Mouse (Mus musculus) heart, postnatal 0 days (tissue): ENCODE results near the gene Gm11444. TPM values are rescaled to one million over a fixed set of nuclear protein-coding genes. Genes with fewer than 3 reads are reported as not detected.

ENCODE experiments used
- ATAC-seq: fragments of 200-750 bp; cut with Nextera tagmentation; 2 replicates; pipeline ENCODE4 v1.8.0; 2017; ENCODE audit warnings: low read depth, moderate number of reproducible peaks, moderate library complexity; ENCODE audit not compliant: insufficient read depth
- DNase-seq: peaks from one replicate; pipeline ENCODE4 v3.0.0-alpha.2; 2016; ENCODE audit warnings: low spot score
- H3K27ac ChIP-seq: fragments of 300-500 bp; sonication (generic); 2 replicates; pipeline ENCODE4 v1.5.1; 2014; ENCODE audit warnings: low read depth, mild to moderate bottlenecking
- H3K27me3 ChIP-seq: fragments of 300-500 bp; sonication (generic); 2 replicates; pipeline ENCODE4 v1.6.1; 2014; ENCODE audit warnings: low read length, mixed read lengths; ENCODE audit not compliant: control insufficient read depth, insufficient read depth
- H3K36me3 ChIP-seq: fragments of 300-500 bp; sonication (generic); replicated peaks from 2 replicates; pipeline ENCODE4 v1.6.1; 2014; ENCODE audit warnings: low read length, mixed read lengths; ENCODE audit not compliant: control insufficient read depth, insufficient read depth
- H3K4me1 ChIP-seq: fragments of 300-500 bp; sonication (generic); 2 replicates; pipeline ENCODE4 v1.6.1; 2014; ENCODE audit warnings: antibody characterized with exemption; ENCODE audit not compliant: control insufficient read depth, insufficient read depth
- H3K4me2 ChIP-seq: fragments of 300-500 bp; sonication (generic); 2 replicates; pipeline ENCODE4 v1.6.1; 2014; ENCODE audit warnings: low read depth, mild to moderate bottlenecking, low read length, moderate library complexity
- H3K4me3 ChIP-seq: fragments of 300-500 bp; sonication (generic); 2 replicates; pipeline ENCODE4 v1.5.1; 2014; ENCODE audit warnings: low read depth, low read length
- H3K9ac ChIP-seq: fragments of 300-500 bp; sonication (generic); replicated peaks from 2 replicates; pipeline ENCODE4 v1.6.1; 2014; ENCODE audit warnings: low read depth, low read length, mixed read lengths
- H3K9me3 ChIP-seq: fragments of 300-500 bp; sonication (generic); replicated peaks from 2 replicates; pipeline ENCODE4 v1.6.1; 2016; ENCODE audit warnings: low read length; ENCODE audit not compliant: control insufficient read depth
- CTCF ChIP-seq: IDR thresholded peaks from 2 replicates; pipeline ENCODE4 v1.5.1; 2016; ENCODE audit warnings: antibody characterized with exemption, control low read depth, low read depth
- EP300 ChIP-seq: IDR thresholded peaks from 2 replicates; pipeline ENCODE4 v1.6.1; 2016; ENCODE audit warnings: antibody characterized with exemption, low read depth
- WGBS: fragments of 180-500 bp; shearing (Covaris S2); extraction: QIAGEN DNeasy Blood & Tissue Kit; methylation state at CpG from one replicate; pipeline ENCODE4 v1.1.7; 2014; 5-methylcytosine and 5-hydroxymethylcytosine counted together
- polyA plus RNA-seq: library from polyadenylated mRNA; unstranded; fragments of >200 nt; fragmentation: Nextera tagmentation; extraction: Ambion mirVana; gene quantifications from 2 replicates; pipeline ENCODE4 v1.2.1, GENCODE M21; 2015
- total RNA-seq: library from RNA; depleted of rRNA; stranded (reverse); fragments of >200 nt; gene quantifications from 2 replicates; pipeline ENCODE4 v1.2.3, GENCODE M21; 2014; ENCODE audit warnings: low replicate concordance

Gm11444 gene
- total and polyA plus RNA-seq, 2 experiments from 2014 or later, result not detected

GRCm38 (mm10) chr11:85889056-85889729 is 39.1 kb upstream of the Gm11444 start:
- Histone ChIP-seq H3K36me3 (no peaks in the 10 kb centered on the region), H3K4me3 (no peak overlapping the region), H3K27me3 (peaks cover 99% of the 10 kb centered on the region), H3K27ac (no peak overlapping the region), H3K4me1 (no peaks in the 10 kb centered on the region), H3K9me3 (no peaks in the 10 kb centered on the region), H3K9ac (no peak overlapping the region), H3K4me2 (no peak overlapping the region)
- TF ChIP-seq CTCF (no peak), EP300 (no peak)
- DNase-seq, result no peak
- no peak for ATAC-seq
- 50% methylated on average over 8 of the region's 8 CpGs for WGBS

DNA sequence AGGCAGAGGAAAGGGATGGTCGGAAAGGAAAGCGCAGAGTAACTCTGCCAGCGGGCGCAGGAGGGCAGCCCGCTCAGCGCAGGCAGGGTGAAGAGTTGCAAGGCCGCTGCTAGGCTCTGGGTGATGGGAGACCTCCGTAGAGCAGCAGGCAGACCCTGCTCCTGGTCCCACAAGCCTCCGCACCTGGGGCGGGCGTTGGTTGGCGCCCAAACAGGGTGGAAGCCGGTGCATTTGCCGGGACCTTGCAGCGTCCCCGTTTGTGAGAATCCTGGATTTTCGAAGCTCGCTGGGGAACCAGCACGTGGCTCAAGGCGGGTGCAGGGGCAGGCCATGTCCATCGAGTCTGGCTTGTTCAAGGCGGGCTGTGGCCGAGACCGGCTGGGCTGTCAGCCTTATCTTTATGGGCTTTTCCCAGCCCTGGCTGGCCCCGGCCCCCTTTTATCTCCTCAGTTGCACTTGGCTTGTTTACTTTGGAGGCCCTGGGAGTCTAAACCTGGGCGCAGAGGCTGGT is 38.4 kb upstream of the Gm11444 start:
- Histone ChIP-seq H3K27ac (no peak overlapping the region), H3K9ac (no peak overlapping the region), H3K27me3 (peaks cover 96% of the 10 kb centered on the region)

DNA sequence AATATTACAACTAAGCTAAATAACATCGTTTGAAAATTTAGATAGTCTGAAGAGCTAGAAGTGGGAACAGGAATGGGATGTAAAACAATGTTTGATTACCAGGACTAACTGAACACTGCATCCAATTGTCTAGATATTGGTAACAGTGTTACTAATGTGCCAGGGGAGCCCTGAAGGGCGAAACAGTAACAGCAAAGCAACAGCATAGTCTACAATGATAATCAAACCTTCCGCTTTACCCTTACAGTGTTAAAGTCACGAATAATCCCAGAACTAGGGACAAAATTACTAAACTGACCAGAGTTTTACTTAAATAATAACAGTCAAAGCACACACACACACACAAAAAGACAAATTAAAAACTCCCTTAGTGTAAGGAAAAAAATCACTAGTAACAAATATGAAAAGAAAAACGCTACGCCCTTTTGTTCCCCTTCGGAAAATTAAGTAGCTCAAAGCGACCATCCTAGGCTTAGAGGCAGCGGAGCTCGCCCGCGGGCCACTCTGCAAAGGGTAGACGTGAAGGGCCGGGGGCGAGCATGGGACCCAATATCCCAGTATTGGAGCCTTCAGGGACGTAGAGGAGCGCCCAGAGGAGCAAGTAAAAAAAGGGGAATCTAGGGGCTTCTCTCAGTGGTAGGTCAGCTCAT is 37.8 kb upstream of the Gm11444 start:
- no peak overlapping the region for H3K9ac ChIP-seq
- no peaks in the 10 kb centered on the region for H3K36me3 ChIP-seq
- H3K4me2 ChIP-seq, result peak overlapping the region; percentile 15; the same call in 1 of the 2 replicates
- ATAC-seq, result no peak
- peaks cover 93% of the 10 kb centered on the region for H3K27me3 ChIP-seq
- 7% methylated on average over 17 of the region's 17 CpGs for WGBS
- no peak for DNase-seq
- H3K4me1 ChIP-seq, result no peaks in the 10 kb centered on the region
- no peak overlapping the region for H3K27ac ChIP-seq
- TF ChIP-seq CTCF, result no peak
- TF ChIP-seq EP300, result no peak
- H3K4me3 ChIP-seq, result peak overlapping the region; percentile 16
- no peaks in the 10 kb centered on the region for H3K9me3 ChIP-seq

More for the DNA sequence above, 38.4 kb upstream of the Gm11444 start:
- Histone ChIP-seq H3K4me1 (no peaks in the 10 kb centered on the region), H3K4me3 (peak overlapping the region; percentile 16), H3K36me3 (no peaks in the 10 kb centered on the region), H3K4me2 (peak overlapping the region; percentile 15; the same call in 1 of the 2 replicates), H3K9me3 (no peaks in the 10 kb centered on the region)
- WGBS, result 11% methylated on average over 26 of the region's 26 CpGs
- ATAC-seq, result no peak
- DNase-seq, result no peak
- TF ChIP-seq EP300 (no peak), CTCF (no peak)

- H3K27me3 ChIP-seq, result peaks cover 92% of the 10 kb centered on the region
- H3K9me3 ChIP-seq, result no peaks in the 10 kb centered on the region
- H3K36me3 ChIP-seq, result no peaks in the 10 kb centered on the region
- DNase-seq (no peak), ATAC-seq (no peak)
- H3K27ac ChIP-seq, result no peak overlapping the region
- WGBS, result 27% methylated on average over 6 of the region's 6 CpGs
- no peak overlapping the region for H3K9ac ChIP-seq
- no peaks in the 10 kb centered on the region for H3K4me1 ChIP-seq
- H3K4me2 ChIP-seq, result no peak overlapping the region
- TF ChIP-seq CTCF (no peak), EP300 (no peak)
- H3K4me3 ChIP-seq, result no peak overlapping the region
These were observed 37.1 kb upstream of the Gm11444 start for GRCm38 (mm10) chr11:85887273-85887672.

- no peak for TF ChIP-seq EP300
- TF ChIP-seq CTCF, result no peak
- no peaks in the 10 kb centered on the region for H3K4me1 ChIP-seq
- H3K4me3 ChIP-seq, result no peak overlapping the region
- no peak for DNase-seq
- no peak; the same call in 1 of the 2 replicates for ATAC-seq
- H3K27me3 ChIP-seq, result peaks cover 92% of the 10 kb centered on the region
- H3K9me3 ChIP-seq, result no peaks in the 10 kb centered on the region
- H3K9ac ChIP-seq, result no peak overlapping the region
- H3K27ac ChIP-seq, result no peak overlapping the region
- WGBS, result 7% methylated on average over 22 of the region's 22 CpGs
- no peaks in the 10 kb centered on the region for H3K36me3 ChIP-seq
- no peak overlapping the region for H3K4me2 ChIP-seq
These were observed 36.3 kb upstream of the Gm11444 start for GRCm38 (mm10) chr11:85886429-85886785.
